Mouse (Mus musculus): Measurements from ENCODE around the gene Zfp579. TPM values are rescaled to one million over a fixed set of nuclear protein-coding genes. Genes with fewer than 3 reads are reported as not detected.

Zfp579 gene
- 72.6 and 77.2 TPM in 2 replicates for polyA plus RNA-seq (2015; fragmentation: Nextera tagmentation; extraction: Ambion mirVana)

GRCm38 (mm10) chr7:4996003-4996895 lies at the start of gene Zfp579:
Zfp579 (minus strand) TSS chr7:4996158.
- H3K27me3 ChIP-seq (replicated peaks), result no peaks in the 10 kb centered on the region
- H3K4me2 ChIP-seq, result peak within 1 kb of the TSS; percentile 75
- no peaks in the 10 kb centered on the region for H3K9me3 ChIP-seq
- peak within 1 kb of the TSS; percentile 95 for H3K9ac ChIP-seq
- H3K4me1 ChIP-seq, result peaks cover 42% of the 10 kb centered on the region
- H3K36me3 ChIP-seq (replicated peaks), result peaks cover 20% of the 10 kb centered on the region; the same call in 1 of the 2 replicates
- peak within 1 kb of the TSS; percentile 82 for H3K4me3 ChIP-seq
- 3% methylated on average over 20 of the region's 26 CpGs for WGBS
- peak within 1 kb of the TSS; percentile 81 for H3K27ac ChIP-seq
- ATAC-seq (replicated peaks), result peak; percentile 85

GRCm38 (mm10) chr7:5044981-5045380 lies 49.0 kb upstream of the Zfp579 start:
- Histone ChIP-seq H3K27ac (no peak overlapping the region), H3K4me2 (no peak overlapping the region), H3K9ac (no peak overlapping the region), H3K27me3 (replicated peaks) (no peaks in the 10 kb centered on the region), H3K36me3 (replicated peaks) (no peaks in the 10 kb centered on the region), H3K4me1 (no peaks in the 10 kb centered on the region), H3K9me3 (no peaks in the 10 kb centered on the region), H3K4me3 (no peak overlapping the region)
- no peak for ATAC-seq (replicated peaks)
- WGBS, result 77% methylated on average over 2 of the region's 2 CpGs

DNA sequence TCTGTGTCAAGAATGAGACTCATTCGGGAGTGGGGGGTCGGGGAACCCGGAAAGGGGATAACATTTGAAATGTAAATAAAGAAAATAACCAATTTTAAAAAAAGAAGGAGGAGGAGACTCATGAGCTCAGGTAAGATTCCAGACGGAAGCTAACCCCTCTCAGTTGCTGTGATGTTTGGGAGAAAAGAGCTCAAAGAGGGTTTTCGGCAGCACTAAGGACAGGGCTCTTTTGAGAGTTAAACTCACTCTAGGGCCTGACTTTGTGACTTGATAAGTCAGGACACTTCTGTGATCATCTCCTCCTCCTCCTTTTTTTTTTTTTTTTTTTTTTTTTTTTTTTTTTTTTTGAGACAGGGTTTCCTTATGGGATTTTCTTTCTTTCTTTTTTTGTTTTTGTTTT lies 43.0 kb upstream of the Zfp579 start:
- H3K27me3 ChIP-seq (replicated peaks), result no peaks in the 10 kb centered on the region
- no peaks in the 10 kb centered on the region for H3K9me3 ChIP-seq
- peak overlapping the region; percentile 97 for H3K27ac ChIP-seq
- WGBS, result 28% methylated on average over 5 of the region's 5 CpGs
- H3K4me2 ChIP-seq, result peak overlapping the region; percentile 58
- no peak for ATAC-seq (replicated peaks)
- H3K36me3 ChIP-seq (replicated peaks), result peaks cover 15% of the 10 kb centered on the region; the same call in 1 of the 2 replicates
- H3K9ac ChIP-seq, result peak overlapping the region; percentile 64
- peaks cover 19% of the 10 kb centered on the region for H3K4me1 ChIP-seq
- peak overlapping the region; percentile 57 for H3K4me3 ChIP-seq

- Histone ChIP-seq H3K9ac (peak within 1 kb of the TSS; percentile 64), H3K4me3 (peak within 1 kb of the TSS; percentile 57), H3K9me3 (no peaks in the 10 kb centered on the region), H3K27ac (peak within 1 kb of the TSS; percentile 97), H3K4me1 (peaks cover 19% of the 10 kb centered on the region), H3K4me2 (peak within 1 kb of the TSS; percentile 58), H3K36me3 (replicated peaks) (peaks cover 20% of the 10 kb centered on the region), H3K27me3 (replicated peaks) (no peaks in the 10 kb centered on the region)
- WGBS, result under 1% methylated on average over 48 of the region's 48 CpGs
- ATAC-seq (replicated peaks), result peak; percentile 95
These were observed 42.3 kb upstream of the Zfp579 start, which contains the start of gene Zfp784 for GRCm38 (mm10) chr7:5038109-5038732. Zfp784 (minus strand) TSS chr7:5038446.

- Histone ChIP-seq H3K4me3 (peak overlapping the region; percentile 57), H3K4me2 (peak overlapping the region; percentile 58), H3K9ac (no peak overlapping the region), H3K4me1 (peaks cover 19% of the 10 kb centered on the region), H3K36me3 (replicated peaks) (peaks cover 26% of the 10 kb centered on the region), H3K27ac (peak overlapping the region; percentile 97), H3K9me3 (no peaks in the 10 kb centered on the region), H3K27me3 (replicated peaks) (no peaks in the 10 kb centered on the region)
- no peak for ATAC-seq (replicated peaks)
- WGBS, result 90% methylated on average over 8 of the region's 8 CpGs
These were observed 41.5 kb upstream of the Zfp579 start for GRCm38 (mm10) chr7:5037467-5037866.

DNA sequence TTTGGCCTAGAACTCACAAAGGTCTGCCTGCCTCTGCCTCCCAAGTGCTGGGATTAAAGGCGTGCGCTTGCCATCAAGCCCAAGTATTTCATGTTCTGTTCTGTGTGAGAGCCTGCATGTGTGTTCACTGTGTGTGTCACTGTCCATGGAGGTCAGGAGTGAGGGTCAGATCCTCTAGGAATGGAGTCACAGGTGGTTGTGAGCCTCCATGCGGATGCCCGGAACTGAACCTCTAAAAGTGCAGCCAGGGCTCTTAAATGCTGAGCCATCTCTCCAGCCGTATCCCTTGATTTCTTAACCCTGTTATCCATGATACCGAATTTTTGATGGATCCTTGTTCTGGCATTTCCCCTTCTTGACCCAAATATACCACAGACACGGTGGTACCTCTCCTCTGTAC lies 41.1 kb upstream of the Zfp579 start:
- no peak overlapping the region for H3K27ac ChIP-seq

DNA sequence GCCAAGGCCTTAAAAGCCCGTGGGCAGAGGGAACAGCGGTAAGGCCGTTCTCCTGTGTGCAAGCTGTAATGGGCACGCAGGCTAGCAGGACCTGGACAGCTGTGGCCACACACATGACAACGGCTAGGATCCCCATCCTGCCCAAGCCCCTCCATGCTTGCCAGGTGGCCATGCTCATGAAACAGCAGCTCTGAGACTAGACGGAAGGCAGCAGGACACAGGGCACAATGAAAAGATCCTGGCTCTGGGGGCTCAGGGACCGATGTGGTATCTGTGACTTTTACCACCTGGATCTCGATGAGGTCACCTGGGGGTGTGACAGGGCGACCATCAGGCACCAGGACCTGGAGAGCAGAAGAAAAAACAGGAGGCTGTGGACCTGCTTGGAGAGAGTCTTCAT lies 40.2 kb upstream of the Zfp579 start:
- no peak overlapping the region for H3K9ac ChIP-seq
- H3K4me1 ChIP-seq, result peaks cover 19% of the 10 kb centered on the region
- peaks cover 4% of the 10 kb centered on the region; the same call in 1 of the 2 replicates for H3K9me3 ChIP-seq
- H3K36me3 ChIP-seq (replicated peaks), result peaks cover 38% of the 10 kb centered on the region
- 95% methylated on average over 9 of the region's 9 CpGs for WGBS
- H3K27me3 ChIP-seq (replicated peaks), result no peaks in the 10 kb centered on the region
- no peak overlapping the region for H3K4me2 ChIP-seq
- no peak overlapping the region for H3K4me3 ChIP-seq
- ATAC-seq (replicated peaks), result no peak
- no peak overlapping the region for H3K27ac ChIP-seq

More for the DNA sequence above, 41.1 kb upstream of the Zfp579 start:
- Histone ChIP-seq H3K36me3 (replicated peaks) (peaks cover 30% of the 10 kb centered on the region), H3K9me3 (no peaks in the 10 kb centered on the region), H3K9ac (no peak overlapping the region), H3K4me3 (no peak overlapping the region), H3K4me2 (peak overlapping the region; percentile 58), H3K4me1 (peaks cover 19% of the 10 kb centered on the region), H3K27me3 (replicated peaks) (no peaks in the 10 kb centered on the region)
- ATAC-seq (replicated peaks), result no peak
- WGBS, result 95% methylated on average over 7 of the region's 7 CpGs

GRCm38 (mm10) chr7:5035628-5036027 lies 39.7 kb upstream of the Zfp579 start:
- Histone ChIP-seq H3K36me3 (replicated peaks) (peaks cover 43% of the 10 kb centered on the region), H3K4me3 (no peak overlapping the region), H3K9ac (no peak overlapping the region), H3K9me3 (peaks cover 9% of the 10 kb centered on the region), H3K4me1 (peaks cover 19% of the 10 kb centered on the region), H3K27ac (no peak overlapping the region), H3K27me3 (replicated peaks) (no peaks in the 10 kb centered on the region), H3K4me2 (no peak overlapping the region)
- WGBS, result 97% methylated on average over 17 of the region's 17 CpGs
- ATAC-seq (replicated peaks), result no peak

GRCm38 (mm10) chr7:5033818-5034217 lies 37.9 kb upstream of the Zfp579 start, which contains the start of gene 4632433K11Rik:
4632433K11Rik (plus strand) TSS chr7:5034118.
- Histone ChIP-seq H3K4me2 (no peak within 1 kb of the TSS), H3K4me1 (peaks cover 11% of the 10 kb centered on the region), H3K4me3 (no peak within 1 kb of the TSS), H3K27ac (no peak within 1 kb of the TSS), H3K9me3 (peaks cover 17% of the 10 kb centered on the region), H3K27me3 (replicated peaks) (no peaks in the 10 kb centered on the region), H3K9ac (no peak within 1 kb of the TSS), H3K36me3 (replicated peaks) (peaks cover 62% of the 10 kb centered on the region)
- no peak for ATAC-seq (replicated peaks)
- WGBS, result 92% methylated on average over 3 of the region's 3 CpGs

DNA sequence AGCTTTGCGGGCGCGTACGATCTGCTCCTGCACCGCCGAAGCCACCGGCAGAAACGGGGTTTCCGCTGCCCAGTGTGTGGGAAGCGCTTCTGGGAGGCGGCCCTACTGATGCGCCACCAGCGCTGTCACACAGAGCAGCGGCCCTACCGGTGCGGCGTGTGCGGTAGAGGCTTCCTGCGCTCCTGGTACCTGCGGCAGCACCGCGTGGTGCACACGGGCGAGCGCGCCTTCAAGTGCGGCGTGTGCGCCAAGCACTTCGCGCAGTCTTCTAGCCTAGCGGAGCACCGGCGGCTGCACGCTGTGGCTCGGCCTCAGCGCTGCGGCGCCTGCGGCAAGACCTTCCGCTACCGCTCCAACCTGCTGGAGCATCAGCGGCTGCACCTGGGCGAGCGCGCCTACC lies 35.5 kb upstream of the Zfp579 start:
- peaks cover 17% of the 10 kb centered on the region for H3K9me3 ChIP-seq
- no peak; the same call in 1 of the 2 replicates for ATAC-seq (replicated peaks)
- no peaks in the 10 kb centered on the region for H3K27me3 ChIP-seq (replicated peaks)
- no peak overlapping the region for H3K9ac ChIP-seq
- H3K36me3 ChIP-seq (replicated peaks), result peaks cover 62% of the 10 kb centered on the region
- no peak overlapping the region for H3K4me2 ChIP-seq
- 84% methylated on average over 46 of the region's 46 CpGs for WGBS
- H3K4me3 ChIP-seq, result no peak overlapping the region
- no peaks in the 10 kb centered on the region for H3K4me1 ChIP-seq
- H3K27ac ChIP-seq, result no peak overlapping the region

DNA sequence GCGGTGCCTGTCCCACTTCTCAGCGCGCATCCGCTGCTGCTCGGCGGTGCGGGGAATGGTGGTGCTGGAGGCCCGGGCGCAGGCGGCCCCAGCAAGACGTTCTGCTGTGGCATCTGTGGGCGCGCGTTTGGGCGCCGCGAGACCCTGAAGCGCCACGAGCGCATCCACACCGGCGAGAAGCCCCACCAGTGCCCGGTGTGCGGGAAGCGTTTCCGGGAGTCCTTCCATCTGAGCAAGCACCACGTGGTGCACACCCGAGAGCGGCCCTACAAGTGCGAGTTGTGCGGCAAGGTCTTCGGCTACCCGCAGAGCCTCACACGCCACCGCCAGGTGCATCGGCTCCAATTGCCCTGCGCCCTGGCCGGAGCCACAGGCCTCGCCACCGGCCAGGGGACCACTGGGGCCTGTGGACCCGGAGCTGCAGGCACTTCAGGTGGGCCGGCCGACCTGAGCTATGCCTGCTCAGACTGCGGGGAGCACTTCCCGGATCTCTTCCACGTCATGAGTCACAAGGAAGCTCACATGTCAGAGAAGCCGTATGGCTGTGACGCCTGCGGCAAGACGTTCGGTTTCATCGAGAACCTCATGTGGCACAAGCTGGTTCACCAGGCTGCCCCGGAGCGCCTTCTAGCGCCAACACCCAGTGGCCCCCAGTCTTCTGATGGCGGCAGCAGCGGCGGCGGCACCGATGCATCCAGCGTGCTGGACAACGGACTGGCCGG lies 34.8 kb upstream of the Zfp579 start:
- Histone ChIP-seq H3K9ac (no peak overlapping the region), H3K27ac (no peak overlapping the region), H3K4me2 (no peak overlapping the region), H3K4me1 (no peaks in the 10 kb centered on the region), H3K36me3 (replicated peaks) (peaks cover 57% of the 10 kb centered on the region), H3K4me3 (no peak overlapping the region), H3K9me3 (peaks cover 17% of the 10 kb centered on the region), H3K27me3 (replicated peaks) (no peaks in the 10 kb centered on the region)
- ATAC-seq (replicated peaks), result no peak
- WGBS, result 86% methylated on average over 63 of the region's 63 CpGs

GRCm38 (mm10) chr7:5029946-5030345 lies 34.0 kb upstream of the Zfp579 start:
- H3K4me3 ChIP-seq, result no peak overlapping the region
- H3K4me2 ChIP-seq, result no peak overlapping the region
- no peak overlapping the region for H3K9ac ChIP-seq
- H3K36me3 ChIP-seq (replicated peaks), result peaks cover 50% of the 10 kb centered on the region
- no peaks in the 10 kb centered on the region for H3K4me1 ChIP-seq
- H3K27me3 ChIP-seq (replicated peaks), result no peaks in the 10 kb centered on the region
- H3K9me3 ChIP-seq, result peaks cover 17% of the 10 kb centered on the region
- 94% methylated on average over 21 of the region's 21 CpGs for WGBS
- H3K27ac ChIP-seq, result no peak overlapping the region
- ATAC-seq (replicated peaks), result 0 out of 2 replicates have a peak, but pooled peaks have one; percentile 19
